Mouse (Mus musculus) forebrain, embryonic 14.5 days (tissue): ENCODE data around the gene Obsl1. TPM values are rescaled to one million over a fixed set of nuclear protein-coding genes. Genes with fewer than 3 reads are reported as not detected.
A peak's percentile ranks its signal among the peaks of the same experiment; 100 is the strongest.

Experiments
- ATAC-seq: fragments of 200-750 bp; cut with Nextera tagmentation; 2 replicates; pipeline ENCODE4 v1.8.0; 2017; ENCODE audit warnings: mild to moderate bottlenecking, moderate library complexity
- DNase-seq: peaks from one replicate; pipeline ENCODE4 v3.0.0-alpha.2; 2015; ENCODE audit warnings: low spot score
- H3K27ac ChIP-seq: fragments of 300-500 bp; sonication (generic); 2 replicates; pipeline ENCODE4 v1.5.1; 2014; ENCODE audit warnings: low read depth, mild to moderate bottlenecking, control low read depth, low read length, moderate library complexity
- H3K27me3 ChIP-seq: fragments of 300-500 bp; sonication (generic); replicated peaks from 2 replicates; pipeline ENCODE4 v1.6.1; 2014; ENCODE audit warnings: low read length, control low read depth, mixed read lengths; ENCODE audit not compliant: control insufficient read depth, insufficient read depth
- H3K36me3 ChIP-seq: fragments of 300-500 bp; sonication (generic); 2 replicates; pipeline ENCODE4 v1.6.1; 2014; ENCODE audit warnings: low read length, control low read depth; ENCODE audit not compliant: control insufficient read depth, insufficient read depth
- H3K4me1 ChIP-seq: fragments of 300-500 bp; sonication (generic); 2 replicates; pipeline ENCODE4 v1.6.1; 2014; ENCODE audit warnings: antibody characterized with exemption, low read length, control low read depth; ENCODE audit not compliant: control insufficient read depth, insufficient read depth
- H3K4me2 ChIP-seq: fragments of 300-500 bp; sonication (generic); 2 replicates; pipeline ENCODE4 v1.6.1; 2014; ENCODE audit warnings: mild to moderate bottlenecking, control low read depth, low read length
- H3K4me3 ChIP-seq: fragments of 300-500 bp; sonication (generic); 2 replicates; pipeline ENCODE4 v1.5.1; 2014; ENCODE audit warnings: low read depth, low read length, control low read depth
- H3K9ac ChIP-seq: fragments of 300-500 bp; sonication (generic); 2 replicates; pipeline ENCODE4 v1.6.1; 2014; ENCODE audit warnings: mild to moderate bottlenecking, low read length, control low read depth, moderate library complexity
- H3K9me3 ChIP-seq: fragments of 300-500 bp; sonication (generic); replicated peaks from 2 replicates; pipeline ENCODE4 v1.6.1; 2016; ENCODE audit warnings: low read length, control low read depth, mixed read lengths; ENCODE audit not compliant: control insufficient read depth
- WGBS: fragments of 180-500 bp; shearing (Covaris S2); extraction: QIAGEN DNeasy Blood & Tissue Kit; methylation state at CpG from one replicate; pipeline ENCODE4 v1.1.7; 2014; 5-methylcytosine and 5-hydroxymethylcytosine counted together
- polyA plus RNA-seq: library from polyadenylated mRNA; unstranded; fragments of >200 nt; fragmentation: Nextera tagmentation; extraction: Ambion mirVana; gene quantifications from 2 replicates; pipeline ENCODE4 v1.2.1, GENCODE M21; 2014

Obsl1 gene
- polyA plus RNA-seq, 1 experiment from 2014 or later: 17.0 TPM

- no peaks in the 10 kb centered on the region for H3K9me3 ChIP-seq
- DNase-seq (no peak), ATAC-seq (no peak)
- 1% methylated on average over 7 of the region's 7 CpGs for WGBS
- no peaks in the 10 kb centered on the region for H3K36me3 ChIP-seq
- peak overlapping the region; percentile 22 for H3K4me2 ChIP-seq
- peaks cover 46% of the 10 kb centered on the region for H3K27me3 ChIP-seq
- no peak overlapping the region for H3K9ac ChIP-seq
- no peak overlapping the region for H3K4me3 ChIP-seq
- peaks cover 64% of the 10 kb centered on the region for H3K4me1 ChIP-seq
- peak overlapping the region; percentile 23; the same call in 1 of the 2 replicates for H3K27ac ChIP-seq
Measured at GRCm38 (mm10) chr1:75448052-75448431, 58.2 kb downstream of the Obsl1 start.

GRCm38 (mm10) chr1:75447265-75448051 is 58.8 kb downstream of the Obsl1 start:
- Histone ChIP-seq H3K4me1 (peaks cover 69% of the 10 kb centered on the region), H3K9me3 (no peaks in the 10 kb centered on the region), H3K27me3 (peaks cover 46% of the 10 kb centered on the region), H3K4me2 (peak overlapping the region; percentile 22), H3K4me3 (no peak overlapping the region), H3K27ac (peak overlapping the region; percentile 23; the same call in 1 of the 2 replicates), H3K9ac (no peak overlapping the region), H3K36me3 (no peaks in the 10 kb centered on the region)
- WGBS: 5% methylated on average over 10 of the region's 10 CpGs
- DNase-seq: peak; percentile 69
- peak; percentile 27 for ATAC-seq

- DNase-seq (no peak), ATAC-seq (no peak)
- Histone ChIP-seq H3K9me3 (no peaks in the 10 kb centered on the region), H3K36me3 (no peaks in the 10 kb centered on the region), H3K4me2 (0 out of 2 replicates have a peak overlapping the region, but pooled peaks have one; percentile 12), H3K4me3 (no peak overlapping the region), H3K27ac (0 out of 2 replicates have a peak overlapping the region, but pooled peaks have one; percentile 11), H3K27me3 (peaks cover 38% of the 10 kb centered on the region), H3K9ac (0 out of 2 replicates have a peak overlapping the region, but pooled peaks have one; percentile 9), H3K4me1 (peaks cover 70% of the 10 kb centered on the region)
- 5% methylated on average over 19 of the region's 20 CpGs for WGBS
Measured at GRCm38 (mm10) chr1:75446656-75447055, 59.6 kb downstream of the Obsl1 start.

- H3K27ac ChIP-seq: peak overlapping the region; percentile 49; the same call in 1 of the 2 replicates
- no peak overlapping the region for H3K4me3 ChIP-seq
- ATAC-seq (peak; percentile 11; the same call in 1 of the 2 replicates), DNase-seq (peak; percentile 76)
- H3K27me3 ChIP-seq: peaks cover 31% of the 10 kb centered on the region
- no peaks in the 10 kb centered on the region for H3K9me3 ChIP-seq
- H3K4me1 ChIP-seq: peaks cover 70% of the 10 kb centered on the region
- no peaks in the 10 kb centered on the region for H3K36me3 ChIP-seq
- H3K9ac ChIP-seq: peak overlapping the region; percentile 17; the same call in 1 of the 2 replicates
- peak overlapping the region; percentile 28 for H3K4me2 ChIP-seq
- under 1% methylated on average over 22 of the region's 22 CpGs for WGBS
Measured at GRCm38 (mm10) chr1:75445751-75446611, 60.3 kb downstream of the Obsl1 start.

- H3K4me2 ChIP-seq: peak overlapping the region; percentile 28; the same call in 1 of the 2 replicates
- peak overlapping the region; percentile 49; the same call in 1 of the 2 replicates for H3K27ac ChIP-seq
- peaks cover 65% of the 10 kb centered on the region for H3K4me1 ChIP-seq
- H3K27me3 ChIP-seq: peaks cover 23% of the 10 kb centered on the region
- WGBS: 14% methylated on average over 9 of the region's 9 CpGs
- no peaks in the 10 kb centered on the region for H3K36me3 ChIP-seq
- no peak overlapping the region for H3K4me3 ChIP-seq
- ATAC-seq: peak; percentile 9; the same call in 1 of the 2 replicates
- peak; percentile 62 for DNase-seq
- H3K9ac ChIP-seq: no peak overlapping the region
- H3K9me3 ChIP-seq: no peaks in the 10 kb centered on the region
Measured at GRCm38 (mm10) chr1:75445141-75445701, 61.0 kb downstream of the Obsl1 start.

GRCm38 (mm10) chr1:75444208-75444607 is 62.0 kb downstream of the Obsl1 start:
- no peak overlapping the region for H3K9ac ChIP-seq
- WGBS: 48% methylated on average over 3 of the region's 3 CpGs
- no peak overlapping the region for H3K4me2 ChIP-seq

GRCm38 (mm10) chr1:75443247-75444024 is 62.8 kb downstream of the Obsl1 start:
- ATAC-seq: peak; percentile 40; the same call in 1 of the 2 replicates
- WGBS: 9% methylated on average over 13 of the region's 13 CpGs
- Histone ChIP-seq H3K4me1 (peaks cover 58% of the 10 kb centered on the region), H3K27ac (peak overlapping the region; percentile 76), H3K4me2 (0 out of 2 replicates have a peak overlapping the region, but pooled peaks have one; percentile 12), H3K27me3 (peaks cover 6% of the 10 kb centered on the region; the same call in 1 of the 2 replicates), H3K4me3 (no peak overlapping the region), H3K9me3 (no peaks in the 10 kb centered on the region), H3K9ac (peak overlapping the region; percentile 7; the same call in 1 of the 2 replicates), H3K36me3 (no peaks in the 10 kb centered on the region)
- peak; percentile 64 for DNase-seq

More at GRCm38 (mm10) chr1:75444208-75444607, 62.0 kb downstream of the Obsl1 start:
- Histone ChIP-seq H3K9me3 (no peaks in the 10 kb centered on the region), H3K27me3 (peaks cover 13% of the 10 kb centered on the region), H3K27ac (no peak overlapping the region), H3K4me1 (peaks cover 62% of the 10 kb centered on the region), H3K36me3 (no peaks in the 10 kb centered on the region), H3K4me3 (no peak overlapping the region)
- ATAC-seq (no peak), DNase-seq (no peak)

- Histone ChIP-seq H3K4me2 (0 out of 2 replicates have a peak overlapping the region, but pooled peaks have one; percentile 12), H3K4me1 (peaks cover 52% of the 10 kb centered on the region), H3K4me3 (no peak overlapping the region), H3K9me3 (no peaks in the 10 kb centered on the region), H3K27ac (peak overlapping the region; percentile 76), H3K36me3 (no peaks in the 10 kb centered on the region), H3K9ac (no peak overlapping the region), H3K27me3 (peaks cover 6% of the 10 kb centered on the region; the same call in 1 of the 2 replicates)
- WGBS: 33% methylated on average over 8 of the region's 8 CpGs
- DNase-seq (no peak), ATAC-seq (no peak)
Measured at GRCm38 (mm10) chr1:75442811-75443210, 63.4 kb downstream of the Obsl1 start.
